Mouse (Mus musculus) ZHBTc4 (cell line): ENCODE measurements around the gene Gjb2.

Experiments
- DNase-seq: peaks from one replicate; pipeline ENCODE4 v3.0.0-alpha.2; 2011; ENCODE audit warnings: low read depth, low spot score

The Gjb2 gene

GRCm38 (mm10) chr14:57104106-57105023, at the start of gene Gjb2:
Gene Gjb2 (minus strand): TSS chr14:57104702.
- peak; percentile 82 for DNase-seq

GRCm38 (mm10) chr14:57145741-57146140, 41.2 kb upstream of the Gjb2 start:
- DNase-seq: no peak

- no peak for DNase-seq
Measured at GRCm38 (mm10) chr14:57135265-57135664, 30.8 kb upstream of the Gjb2 start.

GRCm38 (mm10) chr14:57133161-57133661, 28.7 kb upstream of the Gjb2 start, which contains the start of gene Gjb6:
Gene Gjb6 (minus strand): TSS chr14:57133611.
- DNase-seq: peak; percentile 30

- DNase-seq: no peak
Measured at GRCm38 (mm10) chr14:57127383-57127782, 22.9 kb upstream of the Gjb2 start.

GRCm38 (mm10) chr14:57122295-57122694, 17.8 kb upstream of the Gjb2 start:
- DNase-seq: no peak

GRCm38 (mm10) chr14:57115823-57116544, 11.5 kb upstream of the Gjb2 start, which contains the start of gene Gm4491:
Gene Gm4491 (minus strand): TSS chr14:57115883.
- peak; percentile 20 for DNase-seq

- DNase-seq: peak; percentile 53
Measured at GRCm38 (mm10) chr14:57109194-57109593, 4.7 kb upstream of the Gjb2 start.

- DNase-seq: no peak
Measured at GRCm38 (mm10) chr14:57107916-57108315, 3.4 kb upstream of the Gjb2 start.

- no peak for DNase-seq
Measured at GRCm38 (mm10) chr14:57107091-57107490, 2.6 kb upstream of the Gjb2 start.

- no peak for DNase-seq
Measured at GRCm38 (mm10) chr14:57105721-57106120, 1.2 kb upstream of the Gjb2 start.

- no peak for DNase-seq
Measured at GRCm38 (mm10) chr14:57105111-57105510, 609 bp upstream of the Gjb2 start.

- DNase-seq: peak; percentile 21
Measured at GRCm38 (mm10) chr14:57103711-57104105, 794 bp downstream of the Gjb2 start.

GRCm38 (mm10) chr14:57103121-57103520, 1.4 kb downstream of the Gjb2 start:
- no peak for DNase-seq

GRCm38 (mm10) chr14:57101623-57102022, 2.9 kb downstream of the Gjb2 start:
- no peak for DNase-seq

- DNase-seq: no peak
Measured at GRCm38 (mm10) chr14:57095855-57096254, 8.6 kb downstream of the Gjb2 start.

- peak; percentile 84 for DNase-seq
Measured at GRCm38 (mm10) chr14:57093029-57093428, 11.5 kb downstream of the Gjb2 start.

GRCm38 (mm10) chr14:57090001-57090400, 14.5 kb downstream of the Gjb2 start:
- DNase-seq: no peak

GRCm38 (mm10) chr14:57089107-57089506, 15.4 kb downstream of the Gjb2 start:
- DNase-seq: no peak

GRCm38 (mm10) chr14:57084180-57084668, 20.3 kb downstream of the Gjb2 start:
- no peak for DNase-seq

GRCm38 (mm10) chr14:57082863-57083262, 21.6 kb downstream of the Gjb2 start:
- peak; percentile 13 for DNase-seq

- no peak for DNase-seq
Measured at GRCm38 (mm10) chr14:57075537-57075936, 29.0 kb downstream of the Gjb2 start.
